Mouse (Mus musculus) spleen, postnatal 10 days (tissue): ENCODE data around the gene Vmn1r130.
"Not testable (repeated sequence)": the region's sequence is repeated elsewhere in the genome, so short reads cannot be mapped to it uniquely, and the experiment has no call there.

Experiments
- DNase-seq, 2 experiments: peaks; one replicate each; pipeline ENCODE4 v3.0.0; 2021 to 2022; ENCODE audit warnings: low spot score in 2 of 2

Gene Vmn1r130

GRCm38 (mm10) chr7:21511480-21511879 lies at the start of gene Vmn1r130:
Gene Vmn1r130, plus strand, starts transcription at chr7:21511780.
- not testable (repeated sequence) for DNase-seq

GRCm38 (mm10) chr7:21545990-21546389 lies 34.4 kb downstream of the Vmn1r130 start, which contains the start of gene Vmn1r131:
Gene Vmn1r131, minus strand, starts transcription at chr7:21546090.
- DNase-seq = not testable (repeated sequence)
